Mouse (Mus musculus): ENCODE measurements around the gene Mkrn1. TPM values are rescaled to one million over a fixed set of nuclear protein-coding genes. Genes with fewer than 3 reads are reported as not detected.
"Not testable (repeated sequence)": the region's sequence is repeated elsewhere in the genome, so short reads cannot be mapped to it uniquely, and the experiment has no call there.

Mkrn1 gene
- polyA plus RNA-seq, 1 experiment from 2014 or later, result 215 TPM

DNA sequence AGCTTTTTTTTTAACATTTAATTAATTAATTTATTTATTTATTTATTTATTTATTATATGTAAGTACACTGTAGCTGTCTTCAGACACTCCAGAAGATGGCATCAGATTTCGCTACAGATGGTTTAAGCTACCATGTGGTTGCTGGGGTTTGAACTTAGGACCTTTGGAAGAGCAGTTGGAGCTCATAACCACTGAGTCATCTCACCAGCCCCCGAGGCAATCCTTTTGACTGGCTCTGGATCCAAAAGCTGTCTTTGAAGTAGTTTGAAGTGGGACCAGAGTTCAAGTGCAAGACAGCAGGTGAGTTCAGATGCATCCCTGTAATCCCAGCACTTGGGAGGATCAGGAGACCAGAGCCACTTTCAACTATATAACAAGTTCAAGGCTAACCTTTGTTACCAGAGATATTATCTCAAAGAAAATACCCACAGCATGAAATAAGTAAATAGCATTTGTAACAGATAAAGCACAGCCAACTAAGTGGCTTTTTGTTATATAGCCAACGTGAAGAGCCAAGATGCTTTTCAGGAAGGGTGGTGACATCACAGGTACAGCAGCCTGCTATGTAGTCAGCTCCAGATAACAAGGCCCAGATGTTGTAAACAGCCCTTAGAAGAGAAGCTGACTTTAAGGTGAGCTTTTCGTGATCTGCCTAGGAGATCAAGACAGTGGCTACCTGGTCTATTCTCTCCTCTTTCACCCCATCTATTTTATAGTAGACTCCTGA, 7.2 kb upstream of the Mkrn1 start:
- Histone ChIP-seq H3K4me1 (replicated peaks) (no peaks in the 10 kb centered on the region), H3K27ac (replicated peaks) (no peak overlapping the region), H3K36me3 (no peaks in the 10 kb centered on the region), H3K9me3 (no peaks in the 10 kb centered on the region), H3K27me3 (no peaks in the 10 kb centered on the region), H3K4me2 (no peak overlapping the region), H3K4me3 (no peak overlapping the region), H3K9ac (no peak overlapping the region)
- ATAC-seq (ENCODE audit: low read depth), result no peak
- WGBS, result 83% methylated on average over 4 of the region's 4 CpGs

DNA sequence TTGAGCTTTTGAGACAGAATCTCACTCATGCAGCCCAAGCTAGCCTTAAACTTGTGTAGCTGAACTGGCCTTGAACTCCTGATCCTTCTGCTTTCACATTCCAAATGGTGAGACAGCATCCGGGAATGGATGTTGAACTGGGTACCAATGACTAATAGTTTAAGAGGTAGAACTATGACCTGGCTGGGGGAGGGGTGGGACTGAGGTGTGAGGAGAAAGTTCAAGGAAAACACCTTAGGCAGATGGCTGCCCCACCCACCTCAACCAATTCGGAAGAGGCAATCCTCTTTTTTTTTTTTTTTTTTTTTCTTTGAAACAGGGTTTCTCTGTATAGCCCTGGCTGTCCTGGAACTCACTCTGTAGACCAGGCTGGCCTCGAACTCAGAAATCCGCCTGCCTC, 6.5 kb upstream of the Mkrn1 start:
- ATAC-seq (ENCODE audit: low read depth), result no peak
- Histone ChIP-seq H3K27me3 (peaks cover 5% of the 10 kb centered on the region; the same call in 1 of the 2 replicates), H3K4me3 (no peak overlapping the region), H3K36me3 (no peaks in the 10 kb centered on the region), H3K27ac (replicated peaks) (no peak overlapping the region), H3K9ac (no peak overlapping the region), H3K4me1 (replicated peaks) (no peaks in the 10 kb centered on the region), H3K4me2 (no peak overlapping the region), H3K9me3 (no peaks in the 10 kb centered on the region)
- WGBS, result 83% methylated on average over 4 of the region's 4 CpGs

DNA sequence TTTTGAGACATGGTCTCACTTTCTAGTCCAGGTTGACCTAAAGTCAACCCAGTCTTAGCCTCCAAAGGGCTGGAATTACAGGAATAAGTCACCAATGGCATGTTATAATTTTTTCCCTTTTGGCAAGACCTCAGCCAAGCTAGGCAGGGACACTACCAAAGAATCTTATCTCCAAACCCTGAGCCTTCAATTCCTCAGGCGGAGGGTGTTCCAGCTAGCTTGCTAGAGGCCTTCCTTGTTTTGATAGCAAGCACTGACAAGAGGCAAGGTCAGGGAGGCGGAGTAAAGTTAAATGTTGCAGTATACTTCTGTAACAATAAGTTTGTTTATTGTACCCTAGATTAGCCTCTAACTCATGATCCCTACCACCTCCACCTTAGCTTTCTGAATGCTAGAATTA, 4.9 kb upstream of the Mkrn1 start:
- no peaks in the 10 kb centered on the region for H3K9me3 ChIP-seq
- no peak overlapping the region for H3K4me3 ChIP-seq
- H3K4me2 ChIP-seq, result no peak overlapping the region
- H3K27me3 ChIP-seq, result peaks cover 6% of the 10 kb centered on the region; the same call in 1 of the 2 replicates
- H3K27ac ChIP-seq (replicated peaks), result no peak overlapping the region
- WGBS, result 86% methylated on average over 2 of the region's 2 CpGs
- no peaks in the 10 kb centered on the region for H3K36me3 ChIP-seq
- H3K4me1 ChIP-seq (replicated peaks), result 0 out of 2 replicates have a peak, but pooled peaks cover 5% of the 10 kb centered on the region
- ATAC-seq (ENCODE audit: low read depth), result no peak
- H3K9ac ChIP-seq, result no peak overlapping the region

DNA sequence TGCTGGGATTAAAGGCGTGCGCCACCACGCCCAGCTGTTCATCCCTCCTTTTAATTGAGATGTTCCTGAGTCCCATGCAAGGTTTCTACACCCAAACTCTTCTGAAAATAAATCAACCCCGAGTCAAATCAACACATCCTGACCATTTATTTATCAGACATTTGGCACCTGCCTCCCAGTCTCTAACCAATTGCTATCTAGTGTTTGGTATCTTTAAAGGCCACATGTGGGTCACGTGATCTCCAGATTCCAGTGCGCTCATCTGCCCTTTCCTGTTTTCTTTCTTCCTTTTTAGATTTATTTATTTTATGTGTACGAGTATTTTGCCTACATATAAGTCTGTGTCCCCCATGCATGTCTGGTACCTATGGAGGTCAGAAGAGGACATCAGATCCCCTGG, 3.4 kb upstream of the Mkrn1 start:
- H3K27me3 ChIP-seq, result peaks cover 6% of the 10 kb centered on the region; the same call in 1 of the 2 replicates
- H3K9me3 ChIP-seq, result no peaks in the 10 kb centered on the region
- H3K4me1 ChIP-seq (replicated peaks), result peaks cover 8% of the 10 kb centered on the region
- no peaks in the 10 kb centered on the region for H3K36me3 ChIP-seq
- no peak overlapping the region for H3K4me2 ChIP-seq
- no peak overlapping the region for H3K9ac ChIP-seq
- 89% methylated on average over 7 of the region's 7 CpGs for WGBS
- no peak overlapping the region for H3K4me3 ChIP-seq
- no peak overlapping the region for H3K27ac ChIP-seq (replicated peaks)
- ATAC-seq (ENCODE audit: low read depth), result no peak

DNA sequence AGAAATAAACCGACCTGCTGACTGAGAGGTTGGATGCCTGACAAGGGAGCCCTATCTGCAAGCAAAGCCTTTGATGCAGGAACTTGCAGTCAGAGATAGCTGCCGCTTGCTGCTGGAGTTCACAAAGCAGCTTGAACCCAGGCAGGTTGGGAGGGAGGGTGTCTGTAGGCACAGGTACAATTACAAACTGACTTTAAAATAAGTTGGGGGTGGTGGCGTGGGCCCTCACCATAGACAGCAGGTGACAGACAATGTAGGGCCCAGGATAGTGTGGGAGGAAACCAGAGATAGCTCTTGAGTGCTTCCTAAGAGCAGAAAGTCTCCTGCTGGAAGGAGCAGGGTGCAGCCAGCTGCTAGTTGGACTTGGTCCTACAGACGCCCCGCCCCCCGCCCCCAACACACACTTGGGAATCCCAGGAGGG, 2.9 kb upstream of the Mkrn1 start:
- Histone ChIP-seq H3K4me3 (no peak overlapping the region), H3K27ac (replicated peaks) (no peak overlapping the region), H3K9ac (no peak overlapping the region), H3K9me3 (no peaks in the 10 kb centered on the region), H3K36me3 (no peaks in the 10 kb centered on the region), H3K4me2 (no peak overlapping the region), H3K27me3 (peaks cover 6% of the 10 kb centered on the region; the same call in 1 of the 2 replicates), H3K4me1 (replicated peaks) (peaks cover 13% of the 10 kb centered on the region)
- WGBS, result 69% methylated on average over 6 of the region's 6 CpGs
- no peak for ATAC-seq (ENCODE audit: low read depth)

DNA sequence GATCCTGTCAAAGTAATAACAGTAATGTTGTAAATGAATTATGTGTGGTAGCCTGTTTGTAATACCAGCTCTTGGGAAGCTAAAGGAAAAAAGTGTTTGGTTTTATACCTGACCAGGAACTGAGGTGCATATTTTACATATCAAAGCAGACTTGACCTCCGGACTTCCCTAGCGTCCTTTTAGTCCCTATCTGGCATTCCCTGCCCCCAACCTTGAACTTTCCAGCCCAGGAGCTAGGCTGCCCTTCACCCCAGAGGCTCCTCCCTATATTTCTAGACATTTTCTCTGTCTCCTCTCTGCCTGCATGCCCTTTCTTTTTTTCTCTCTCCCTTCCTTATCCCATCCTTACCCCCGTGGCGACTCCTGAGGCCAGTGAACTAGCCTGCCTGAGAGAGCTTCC, 605 bp upstream of the Mkrn1 start:
- WGBS, result 49% methylated on average over 4 of the region's 4 CpGs
- Histone ChIP-seq H3K36me3 (no peaks in the 10 kb centered on the region), H3K9ac (peak overlapping the region; percentile 95; the same call in 1 of the 2 replicates), H3K4me2 (peak overlapping the region; percentile 70), H3K27me3 (peaks cover 6% of the 10 kb centered on the region; the same call in 1 of the 2 replicates), H3K9me3 (no peaks in the 10 kb centered on the region), H3K4me1 (replicated peaks) (peaks cover 29% of the 10 kb centered on the region), H3K4me3 (peak overlapping the region; percentile 95), H3K27ac (replicated peaks) (peak overlapping the region; percentile 98)
- no peak for ATAC-seq (ENCODE audit: low read depth)

DNA sequence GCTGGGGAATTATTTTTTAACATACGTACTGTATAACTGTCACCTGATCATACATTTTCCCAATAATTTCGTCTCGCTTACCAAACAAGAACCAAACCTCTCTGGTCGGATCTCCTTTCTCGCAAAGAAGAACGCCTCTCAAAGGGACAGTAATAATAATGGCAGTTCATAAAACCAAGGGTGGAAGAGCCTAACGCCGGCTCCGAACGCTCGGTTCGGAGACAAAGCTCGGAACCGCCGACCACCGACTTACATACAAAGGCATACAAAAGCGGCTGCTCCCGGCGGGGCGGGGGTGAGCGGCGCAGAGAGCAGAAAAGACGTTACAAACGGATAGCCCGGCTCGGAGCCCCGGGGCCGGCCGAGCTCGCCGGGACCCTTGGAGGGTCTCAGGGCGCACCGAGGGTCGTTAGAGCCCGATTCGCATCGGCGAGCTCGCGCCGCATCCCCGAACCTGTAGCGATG, 844 bp downstream of the Mkrn1 start:
- peak overlapping the region; percentile 98 for H3K27ac ChIP-seq (replicated peaks)
- peaks cover 6% of the 10 kb centered on the region; the same call in 1 of the 2 replicates for H3K27me3 ChIP-seq
- no peak; the same call in 1 of the 2 replicates for ATAC-seq (ENCODE audit: low read depth)
- H3K36me3 ChIP-seq, result no peaks in the 10 kb centered on the region
- H3K4me3 ChIP-seq, result peak overlapping the region; percentile 95
- H3K4me1 ChIP-seq (replicated peaks), result peaks cover 30% of the 10 kb centered on the region
- H3K9me3 ChIP-seq, result no peaks in the 10 kb centered on the region
- WGBS, result under 1% methylated on average over 43 of the region's 43 CpGs
- peak overlapping the region; percentile 95 for H3K9ac ChIP-seq
- H3K4me2 ChIP-seq, result peak overlapping the region; percentile 70

DNA sequence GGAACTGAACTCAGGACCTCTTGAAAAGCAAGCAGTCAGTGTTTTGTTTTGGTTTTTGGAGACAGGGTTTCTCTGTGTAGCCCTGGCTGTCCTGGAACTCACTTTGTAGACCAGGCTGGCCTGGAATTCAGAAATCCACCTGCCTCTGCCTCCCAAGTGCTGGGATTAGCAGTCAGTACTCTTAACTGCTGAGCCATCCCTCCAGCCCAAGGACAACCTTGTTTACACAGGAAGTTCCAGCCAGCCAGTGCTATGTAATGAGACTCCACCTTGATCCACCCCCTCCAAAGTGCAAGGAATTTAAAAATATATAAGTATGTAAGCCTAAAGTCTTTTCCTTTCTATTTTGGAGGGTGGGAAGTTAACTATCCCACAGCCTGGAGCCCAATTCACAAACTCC, 3.6 kb downstream of the Mkrn1 start:
- not testable (repeated sequence) for H3K9me3 ChIP-seq; ATAC-seq (ENCODE audit: low read depth); H3K4me3 ChIP-seq; H3K9ac ChIP-seq; H3K27me3 ChIP-seq; H3K27ac ChIP-seq (replicated peaks); H3K36me3 ChIP-seq
- Histone ChIP-seq H3K4me2 (0 out of 2 replicates have a peak overlapping the region, but pooled peaks have one; percentile 16), H3K4me1 (replicated peaks) (peaks cover 38% of the 10 kb centered on the region)

DNA sequence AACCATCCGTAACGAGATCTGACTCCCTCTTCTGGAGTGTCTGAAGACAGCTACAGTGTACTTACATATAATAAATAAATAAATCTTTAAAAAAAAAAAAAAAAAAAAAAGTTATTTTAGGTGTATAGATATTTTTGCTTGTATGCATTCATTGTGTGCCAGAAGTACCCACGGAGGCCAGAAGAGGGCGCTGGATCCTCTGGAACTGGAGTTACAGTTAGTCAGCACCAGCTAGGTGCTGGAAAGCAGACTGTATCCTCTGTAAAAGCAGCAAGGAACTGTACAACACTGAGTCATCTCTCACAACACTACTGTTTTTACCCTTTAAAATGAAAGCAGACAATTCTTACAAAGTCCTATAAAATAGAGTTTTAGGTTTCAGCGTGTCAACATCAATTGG, 4.5 kb downstream of the Mkrn1 start:
- ATAC-seq (ENCODE audit: low read depth), result no peak
- 68% methylated on average over 5 of the region's 5 CpGs for WGBS

DNA sequence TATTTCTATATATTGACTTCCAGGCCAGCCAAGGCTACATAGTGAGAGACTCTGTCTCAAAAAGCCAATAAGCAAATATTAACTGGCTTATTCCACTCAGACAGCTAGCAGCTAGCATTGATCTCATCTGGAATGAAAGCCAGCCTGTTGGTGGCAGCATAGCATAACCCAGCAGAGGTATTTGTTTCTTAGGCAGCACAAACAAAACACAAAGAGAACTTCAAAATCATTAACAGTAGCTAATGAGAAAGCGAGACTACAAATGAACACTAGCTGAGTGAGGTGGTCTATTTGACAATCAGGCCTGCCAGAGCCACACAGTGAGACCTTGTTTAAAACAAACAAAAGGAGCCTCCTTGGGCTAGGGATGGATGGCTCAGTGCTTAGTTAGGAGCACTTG, 6.2 kb downstream of the Mkrn1 start:
- H3K9me3 ChIP-seq, result no peaks in the 10 kb centered on the region
- WGBS, result 67% methylated on average over 1 of the region's 1 CpGs
- no peak for ATAC-seq (ENCODE audit: low read depth)
- peaks cover 7% of the 10 kb centered on the region for H3K36me3 ChIP-seq
- peak overlapping the region; percentile 61 for H3K27ac ChIP-seq (replicated peaks)
- H3K9ac ChIP-seq, result no peak overlapping the region
- peaks cover 33% of the 10 kb centered on the region for H3K4me1 ChIP-seq (replicated peaks)
- no peaks in the 10 kb centered on the region for H3K27me3 ChIP-seq
- H3K4me2 ChIP-seq, result no peak overlapping the region
- no peak overlapping the region for H3K4me3 ChIP-seq

More for the DNA sequence above, 4.5 kb downstream of the Mkrn1 start:
- peaks cover 37% of the 10 kb centered on the region for H3K4me1 ChIP-seq (replicated peaks)
- no peak overlapping the region for H3K4me3 ChIP-seq
- no peaks in the 10 kb centered on the region for H3K9me3 ChIP-seq
- H3K9ac ChIP-seq, result no peak overlapping the region
- no peaks in the 10 kb centered on the region for H3K36me3 ChIP-seq
- H3K27me3 ChIP-seq, result no peaks in the 10 kb centered on the region
- H3K27ac ChIP-seq (replicated peaks), result no peak overlapping the region
- no peak overlapping the region for H3K4me2 ChIP-seq

DNA sequence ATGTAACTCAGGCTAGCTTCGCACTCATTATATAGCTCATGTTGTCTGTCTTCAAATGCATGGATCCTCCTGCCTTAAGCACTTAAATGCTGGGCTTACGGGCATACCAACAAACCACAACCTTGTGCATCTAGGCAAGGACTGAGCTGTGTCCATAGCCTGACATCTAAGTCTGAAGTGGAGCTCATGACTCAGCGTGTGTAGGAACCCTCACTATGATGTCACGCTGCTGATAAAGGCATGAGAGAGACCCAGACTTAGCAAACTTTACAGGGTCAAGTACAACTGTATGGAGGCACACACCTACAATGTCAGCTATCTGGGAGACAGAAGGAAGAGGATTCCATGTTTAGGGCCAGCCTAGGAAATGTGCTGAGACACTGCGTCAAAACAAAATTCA, 13.8 kb downstream of the Mkrn1 start:
- no peak overlapping the region for H3K27ac ChIP-seq (replicated peaks)
- 97% methylated on average over 5 of the region's 5 CpGs for WGBS
- no peaks in the 10 kb centered on the region for H3K27me3 ChIP-seq
- H3K9ac ChIP-seq, result no peak overlapping the region
- H3K4me3 ChIP-seq, result no peak overlapping the region
- no peaks in the 10 kb centered on the region for H3K4me1 ChIP-seq (replicated peaks)
- H3K36me3 ChIP-seq, result peaks cover 67% of the 10 kb centered on the region
- no peak overlapping the region for H3K4me2 ChIP-seq
- no peak for ATAC-seq (ENCODE audit: low read depth)
- no peaks in the 10 kb centered on the region for H3K9me3 ChIP-seq

DNA sequence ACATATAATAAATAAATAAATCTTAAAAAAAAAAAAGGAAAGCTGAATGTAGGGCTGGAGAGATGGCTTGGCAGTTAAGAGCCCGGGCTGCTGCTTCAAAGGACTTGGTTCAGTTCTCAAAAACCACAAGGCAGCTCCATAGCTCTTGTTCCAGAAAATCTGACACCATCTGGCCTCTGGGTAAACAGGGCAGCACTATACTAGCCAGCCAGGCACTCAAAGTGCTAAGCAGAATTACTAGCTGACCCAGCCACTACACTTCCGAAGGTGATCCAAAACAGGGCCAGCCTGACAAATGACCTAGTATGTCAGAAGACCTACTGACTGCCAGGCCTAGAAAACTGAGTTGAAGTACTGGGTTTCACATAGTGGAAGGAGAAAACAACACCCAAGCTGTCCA, 17.1 kb downstream of the Mkrn1 start:
- ATAC-seq (ENCODE audit: low read depth), result no peak
- Histone ChIP-seq H3K4me3 (no peak overlapping the region), H3K9me3 (no peaks in the 10 kb centered on the region), H3K4me1 (replicated peaks) (no peaks in the 10 kb centered on the region), H3K36me3 (peaks cover 85% of the 10 kb centered on the region), H3K9ac (no peak overlapping the region), H3K4me2 (no peak overlapping the region), H3K27me3 (no peaks in the 10 kb centered on the region), H3K27ac (replicated peaks) (no peak overlapping the region)
- 84% methylated on average over 2 of the region's 2 CpGs for WGBS

DNA sequence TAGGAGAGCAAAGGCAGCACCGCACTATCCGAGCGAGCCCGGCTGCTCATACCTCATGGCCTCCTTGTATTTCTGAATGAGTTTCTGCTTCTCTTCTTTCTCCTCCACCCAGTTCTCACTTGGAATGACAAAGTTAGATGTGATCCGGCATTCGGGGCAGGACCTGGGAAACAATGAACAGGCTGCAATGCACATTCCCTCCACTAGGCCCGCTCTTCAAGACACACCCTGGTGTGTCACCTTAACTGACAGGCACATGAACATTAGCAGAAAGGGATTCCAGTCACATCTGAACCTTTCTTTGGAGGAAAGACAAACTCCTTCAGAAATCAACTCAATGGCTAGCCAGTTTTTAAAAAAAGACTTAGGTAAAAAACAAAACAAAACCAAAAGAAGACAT, 19.9 kb downstream of the Mkrn1 start:
- no peak for ATAC-seq (ENCODE audit: low read depth)
- Histone ChIP-seq H3K4me2 (no peak overlapping the region), H3K27me3 (no peaks in the 10 kb centered on the region), H3K36me3 (peaks cover 87% of the 10 kb centered on the region), H3K4me1 (replicated peaks) (peaks cover 10% of the 10 kb centered on the region; the same call in 1 of the 2 replicates), H3K9ac (no peak overlapping the region), H3K4me3 (no peak overlapping the region), H3K9me3 (no peaks in the 10 kb centered on the region), H3K27ac (replicated peaks) (no peak overlapping the region)
- 71% methylated on average over 7 of the region's 7 CpGs for WGBS

All from neural tube, embryonic 13.5 days (tissue).